Mouse (Mus musculus) monocyte, adult 2 months (primary cell): ENCODE data around the gene Rps16.

Source experiments
- DNase-seq, 2 experiments: peaks; one replicate each; pipeline ENCODE4 v3.0.0; 2022; ENCODE audit warnings: low spot score in 2 of 2, low read depth in 1 of 2

Gene Rps16

GRCm38 (mm10) chr7:28347746-28348145 is 2.7 kb upstream of the Rps16 start:
- DNase-seq = no peak

GRCm38 (mm10) chr7:28348601-28349000 is 1.9 kb upstream of the Rps16 start:
- no peak for DNase-seq

GRCm38 (mm10) chr7:28351676-28352191 is 1.3 kb downstream of the Rps16 start:
- no peak for DNase-seq

GRCm38 (mm10) chr7:28353267-28353666 is 2.8 kb downstream of the Rps16 start:
- DNase-seq = no peak

- no peak for DNase-seq
These were observed 3.7 kb downstream of the Rps16 start for GRCm38 (mm10) chr7:28354113-28354581.

GRCm38 (mm10) chr7:28354596-28354995 is 4.1 kb downstream of the Rps16 start:
- no peak for DNase-seq

- DNase-seq = no peak
These were observed 4.8 kb downstream of the Rps16 start for GRCm38 (mm10) chr7:28355221-28355620.

GRCm38 (mm10) chr7:28356981-28357380 is 6.5 kb downstream of the Rps16 start:
- DNase-seq = no peak

GRCm38 (mm10) chr7:28357984-28358383 is 7.5 kb downstream of the Rps16 start:
- no peak for DNase-seq

- DNase-seq = no peak
These were observed 8.0 kb downstream of the Rps16 start for GRCm38 (mm10) chr7:28358431-28358830.

- no peak for DNase-seq
These were observed 9.4 kb downstream of the Rps16 start for GRCm38 (mm10) chr7:28359854-28360253.

GRCm38 (mm10) chr7:28360291-28360690 is 9.8 kb downstream of the Rps16 start:
- no peak for DNase-seq

- DNase-seq = no peak
These were observed 11.3 kb downstream of the Rps16 start for GRCm38 (mm10) chr7:28361647-28362341.

GRCm38 (mm10) chr7:28362441-28363060 is 12.1 kb downstream of the Rps16 start:
- DNase-seq = no peak

- DNase-seq = no peak
These were observed 17.3 kb downstream of the Rps16 start for GRCm38 (mm10) chr7:28367663-28368275.

- no peak for DNase-seq
These were observed 17.9 kb downstream of the Rps16 start for GRCm38 (mm10) chr7:28368276-28368920.

- no peak for DNase-seq
These were observed 19.6 kb downstream of the Rps16 start for GRCm38 (mm10) chr7:28370051-28370450.

GRCm38 (mm10) chr7:28370977-28371513 is 20.6 kb downstream of the Rps16 start:
- DNase-seq = no peak

GRCm38 (mm10) chr7:28371514-28371989 is 21.1 kb downstream of the Rps16 start:
- no peak for DNase-seq

- DNase-seq = peak; percentile 96 to 98
These were observed 22.0 kb downstream of the Rps16 start, which contains the start of gene Plekhg2 for GRCm38 (mm10) chr7:28372251-28373108. TSS of gene Plekhg2 (minus strand) at chr7:28372599.
